In the genomic region with DNA sequence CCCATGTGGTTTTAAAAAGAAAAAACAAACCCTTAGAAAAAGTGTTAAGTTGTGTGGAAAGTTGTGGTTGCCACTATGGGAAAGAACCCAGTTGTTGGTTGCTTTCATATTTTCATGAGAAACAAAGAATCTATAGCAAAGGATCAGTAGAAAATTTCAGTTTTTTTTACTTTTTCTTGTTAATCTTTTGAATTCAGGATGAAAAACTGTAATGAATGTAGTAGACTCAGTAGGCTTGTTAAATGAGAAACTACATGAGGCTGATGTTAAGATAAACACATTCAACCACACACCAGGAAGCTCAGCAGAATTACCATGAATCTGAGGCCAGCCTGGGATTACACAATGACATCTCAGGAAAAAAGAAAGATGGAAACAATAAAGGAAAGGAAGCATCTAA, we compare ENCODE assay signal across 18 mouse cellular contexts.
"Had no signal": no experiment of that assay in that cellular context is flagged by ENCODE, and none has a peak within 500 bp of the region (broad histone marks: within the 10 kb centered on the region; RNA-seq: fewer than 3 reads in every experiment).

No protein-coding gene starts in this region.

- DNase-seq: lung, adult 18-20 months; lung, embryonic 14.5 days; lung, postnatal 10 days; lung, postnatal 4 days; midbrain, embryonic 14.5 days; retina, postnatal 1 day; right cerebral cortex, adult 18-20 months; right cerebral cortex, postnatal 25 days; right cerebral cortex, postnatal 4 days; spleen, adult 18-20 months; thymus, adult 18-20 months; thymus, postnatal 14 days; thymus, postnatal 36 days had no signal

- H3K9ac ChIP-seq: lung, embryonic 14.5 days; midbrain, embryonic 12.5 days; neural tube, embryonic 13.5 days; neural tube, embryonic 15.5 days had no signal

- H3K36me3 ChIP-seq: midbrain, embryonic 10.5 days; midbrain, embryonic 12.5 days had no signal

- H3K4me1 ChIP-seq: midbrain, embryonic 10.5 days; midbrain, embryonic 12.5 days; neural tube, embryonic 13.5 days; neural tube, embryonic 15.5 days had no signal

- H3K4me2 ChIP-seq: lung, embryonic 14.5 days; midbrain, embryonic 12.5 days; neural tube, embryonic 13.5 days; neural tube, embryonic 15.5 days had no signal

- H3K4me3 ChIP-seq: midbrain, embryonic 10.5 days; midbrain, embryonic 12.5 days; neural tube, embryonic 13.5 days; neural tube, embryonic 15.5 days had no signal

- H3K9me3 ChIP-seq: midbrain, embryonic 10.5 days; midbrain, embryonic 12.5 days; neural tube, embryonic 13.5 days; neural tube, embryonic 15.5 days had no signal

- ATAC-seq: midbrain, embryonic 16.5 days had no signal

- H3K27ac ChIP-seq: midbrain, embryonic 10.5 days; midbrain, embryonic 12.5 days; neural tube, embryonic 13.5 days; neural tube, embryonic 15.5 days had no signal

- H3K27me3 ChIP-seq: midbrain, embryonic 12.5 days; neural tube, embryonic 13.5 days; neural tube, embryonic 15.5 days had no signal
